Mouse (Mus musculus) hindbrain, embryonic 12.5 days (tissue): ENCODE data around the gene Lsm4. TPM values are rescaled to one million over a fixed set of nuclear protein-coding genes. Genes with fewer than 3 reads are reported as not detected.

Source experiments
- ATAC-seq: fragments of 200-750 bp; cut with Nextera tagmentation; 2 replicates; pipeline ENCODE4 v1.8.0; 2017; ENCODE audit warnings: moderate TSS enrichment; ENCODE audit not compliant: low FRiP score
- H3K27ac ChIP-seq: fragments of 300-500 bp; sonication (generic); 2 replicates; pipeline ENCODE4 v1.5.1; 2016; ENCODE audit warnings: mild to moderate bottlenecking
- H3K27me3 ChIP-seq: fragments of 300-500 bp; sonication (generic); 2 replicates; pipeline ENCODE4 v1.6.1; 2016; ENCODE audit warnings: mild to moderate bottlenecking
- H3K36me3 ChIP-seq: fragments of 300-500 bp; sonication (generic); 2 replicates; pipeline ENCODE4 v1.6.1; 2016; ENCODE audit warnings: mild to moderate bottlenecking
- H3K4me1 ChIP-seq: fragments of 300-500 bp; sonication (generic); 2 replicates; pipeline ENCODE4 v1.6.1; 2016
- H3K4me2 ChIP-seq: fragments of 300-500 bp; sonication (generic); replicated peaks from 2 replicates; pipeline ENCODE4 v1.6.1; 2016; ENCODE audit warnings: mild to moderate bottlenecking
- H3K4me3 ChIP-seq: fragments of 300-500 bp; sonication (generic); 2 replicates; pipeline ENCODE4 v1.5.1; 2016; ENCODE audit warnings: mild to moderate bottlenecking
- H3K9ac ChIP-seq: fragments of 300-500 bp; sonication (generic); 2 replicates; pipeline ENCODE4 v1.6.1; 2016; ENCODE audit warnings: mild to moderate bottlenecking, moderate library complexity
- H3K9me3 ChIP-seq: fragments of 300-500 bp; sonication (generic); replicated peaks from 2 replicates; pipeline ENCODE4 v1.6.1; 2016; ENCODE audit warnings: mild to moderate bottlenecking
- WGBS: fragments of 180-500 bp; shearing (Covaris S2); methylation state at CpG from one replicate; pipeline ENCODE4 v1.1.7; 2016; 5-methylcytosine and 5-hydroxymethylcytosine counted together
- polyA plus RNA-seq: library from polyadenylated mRNA; unstranded; fragments of >200 nt; fragmentation: Nextera tagmentation; extraction: Ambion mirVana; gene quantifications from 2 replicates; pipeline ENCODE4 v1.2.1, GENCODE M21; 2016

The Lsm4 gene
- 227 and 231 TPM in 2 replicates for polyA plus RNA-seq

DNA sequence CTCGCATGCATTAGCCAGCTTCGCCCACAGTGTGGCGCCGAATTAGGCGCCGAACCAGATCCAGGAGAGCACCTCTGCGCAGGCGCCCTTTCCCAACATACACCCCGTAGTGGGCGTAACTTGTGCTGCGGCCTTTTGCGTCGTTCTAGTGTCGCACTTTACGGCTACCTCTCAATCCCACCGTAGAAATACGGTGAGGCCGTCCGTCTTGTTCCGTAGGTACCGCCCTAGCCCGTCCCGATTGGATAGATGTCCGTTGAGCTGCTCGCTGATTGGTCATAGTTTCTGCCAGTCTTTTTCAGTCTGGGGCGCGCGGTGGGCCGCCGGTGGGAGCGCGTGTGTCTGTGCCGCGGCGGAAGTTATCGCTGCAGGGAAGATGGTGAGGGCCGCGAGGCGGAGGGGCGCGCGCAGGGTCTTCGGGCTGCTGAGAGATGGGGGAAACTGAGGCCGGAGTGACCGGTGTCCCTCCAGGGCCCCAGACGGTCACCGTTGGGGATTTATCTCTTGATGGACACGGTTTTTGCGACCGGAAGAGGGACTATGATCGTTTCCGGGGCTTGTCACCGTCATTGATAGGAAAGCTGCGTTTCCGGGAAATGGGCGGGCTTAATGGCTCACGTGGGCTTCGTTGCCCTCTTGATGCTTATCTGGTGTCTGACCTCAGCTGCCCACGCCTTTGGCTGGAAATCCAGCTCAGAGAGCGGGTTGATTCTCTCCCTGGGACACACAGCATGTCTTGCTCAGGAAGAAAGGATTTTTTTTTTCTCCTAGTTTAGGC lies at the start of gene Lsm4:
Gene Lsm4, plus strand, starts transcription at position 170 of the 778 bp plus-strand sequence.
- ATAC-seq: peak; percentile 98
- no peaks in the 10 kb centered on the region for H3K27me3 ChIP-seq
- peaks cover 17% of the 10 kb centered on the region for H3K4me1 ChIP-seq
- peak within 1 kb of the TSS; percentile 66 for H3K4me3 ChIP-seq
- no peaks in the 10 kb centered on the region for H3K9me3 ChIP-seq
- peaks cover 13% of the 10 kb centered on the region for H3K36me3 ChIP-seq
- H3K9ac ChIP-seq: peak within 1 kb of the TSS; percentile 70
- peak within 1 kb of the TSS; percentile 96 for H3K27ac ChIP-seq
- peak within 1 kb of the TSS; percentile 79 for H3K4me2 ChIP-seq
- WGBS: under 1% methylated on average over 60 of the region's 60 CpGs

DNA sequence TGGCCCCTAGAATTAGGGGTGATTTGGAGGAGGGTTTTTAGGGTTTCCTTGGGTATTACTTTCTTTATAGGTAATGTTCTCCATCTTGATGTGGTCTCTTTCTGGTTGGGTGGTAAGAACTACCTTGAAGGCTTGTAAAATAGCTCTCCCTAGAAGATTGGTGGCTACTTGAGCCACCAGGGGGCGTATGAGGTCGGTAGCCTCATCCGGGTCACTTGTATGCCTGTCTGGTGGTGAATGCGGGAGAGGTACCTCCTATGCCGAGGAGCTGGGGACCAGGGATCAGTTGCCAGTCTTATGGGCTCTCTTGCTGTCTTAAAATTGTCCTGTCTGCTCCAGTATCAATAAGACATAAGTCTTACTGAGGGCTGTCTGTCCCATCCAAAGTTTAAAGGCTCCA lies 47.9 kb upstream of the Lsm4 start:
- H3K9me3 ChIP-seq: no peaks in the 10 kb centered on the region
- peaks cover 24% of the 10 kb centered on the region for H3K27me3 ChIP-seq
- no peak overlapping the region for H3K4me2 ChIP-seq
- WGBS: 19% methylated on average over 5 of the region's 5 CpGs
- H3K4me1 ChIP-seq: peaks cover 10% of the 10 kb centered on the region
- no peaks in the 10 kb centered on the region for H3K36me3 ChIP-seq
- H3K9ac ChIP-seq: no peak overlapping the region
- no peak overlapping the region for H3K4me3 ChIP-seq
- H3K27ac ChIP-seq: no peak overlapping the region
- no peak for ATAC-seq

GRCm38 (mm10) chr8:70627041-70627440 lies 46.0 kb upstream of the Lsm4 start:
- Histone ChIP-seq H3K9me3 (no peaks in the 10 kb centered on the region), H3K36me3 (no peaks in the 10 kb centered on the region), H3K27me3 (peaks cover 24% of the 10 kb centered on the region), H3K4me1 (peaks cover 23% of the 10 kb centered on the region), H3K4me2 (no peak overlapping the region), H3K4me3 (no peak overlapping the region), H3K9ac (no peak overlapping the region), H3K27ac (no peak overlapping the region)
- no peak for ATAC-seq
- 87% methylated on average over 5 of the region's 5 CpGs for WGBS

- Histone ChIP-seq H3K36me3 (no peaks in the 10 kb centered on the region), H3K4me3 (peak overlapping the region; percentile 47; the same call in 1 of the 2 replicates), H3K27me3 (peaks cover 21% of the 10 kb centered on the region), H3K4me1 (peaks cover 24% of the 10 kb centered on the region), H3K27ac (peak overlapping the region; percentile 52; the same call in 1 of the 2 replicates), H3K4me2 (peak overlapping the region; percentile 63), H3K9ac (peak overlapping the region; percentile 55), H3K9me3 (no peaks in the 10 kb centered on the region)
- ATAC-seq: peak; percentile 2; the same call in 1 of the 2 replicates
- 60% methylated on average over 7 of the region's 7 CpGs for WGBS
These were observed 44.0 kb upstream of the Lsm4 start for GRCm38 (mm10) chr8:70628986-70629490.

- Histone ChIP-seq H3K9me3 (no peaks in the 10 kb centered on the region), H3K27ac (peak overlapping the region; percentile 52; the same call in 1 of the 2 replicates), H3K4me2 (peak overlapping the region; percentile 63), H3K27me3 (peaks cover 21% of the 10 kb centered on the region), H3K4me3 (peak overlapping the region; percentile 47), H3K9ac (peak overlapping the region; percentile 55), H3K4me1 (peaks cover 27% of the 10 kb centered on the region), H3K36me3 (no peaks in the 10 kb centered on the region)
- under 1% methylated on average over 60 of the region's 60 CpGs for WGBS
- peak; percentile 94 for ATAC-seq
These were observed 43.2 kb upstream of the Lsm4 start for GRCm38 (mm10) chr8:70629574-70630531.

DNA sequence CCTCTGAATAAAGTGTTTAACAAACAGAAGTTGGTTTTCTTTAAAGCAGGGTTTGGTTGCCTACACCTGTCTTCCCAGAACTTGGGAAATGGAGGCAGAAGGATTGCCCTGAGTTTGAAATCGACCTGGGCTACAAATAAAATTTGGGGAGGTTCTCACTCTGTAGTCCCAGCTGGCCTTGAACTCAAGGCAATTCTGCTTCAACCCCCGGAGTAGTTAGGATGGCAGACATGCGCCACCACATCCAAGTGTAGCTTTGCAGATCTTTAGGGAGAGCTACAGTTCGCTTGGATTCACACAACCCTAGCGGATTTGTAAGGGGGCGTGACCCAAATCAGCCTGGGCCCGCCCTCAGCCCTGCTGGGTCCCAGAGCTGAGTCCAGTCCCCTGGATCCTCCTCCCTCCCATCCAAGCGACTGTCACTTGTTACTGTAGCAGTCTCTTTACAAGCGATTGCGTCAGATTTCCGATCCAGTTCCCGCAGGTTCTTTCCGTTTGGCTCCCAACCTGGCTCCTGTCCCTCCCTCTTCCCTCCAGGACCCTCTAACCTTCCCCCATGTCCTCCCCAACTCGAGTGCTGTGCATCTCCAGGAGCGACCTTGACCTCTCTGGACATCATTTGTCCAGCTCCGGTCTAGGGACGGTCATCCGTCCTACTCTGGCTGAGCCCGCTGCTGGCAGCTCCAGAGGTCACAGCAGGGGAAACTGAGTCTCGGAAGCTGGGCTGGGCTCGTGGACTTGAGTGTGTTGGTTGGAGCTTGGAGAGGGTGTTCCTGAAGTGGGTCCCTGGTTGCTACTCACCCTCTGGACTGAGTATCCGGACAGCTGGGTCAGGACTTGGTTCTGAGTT lies 42.3 kb upstream of the Lsm4 start:
- Histone ChIP-seq H3K27ac (0 out of 2 replicates have a peak overlapping the region, but pooled peaks have one; percentile 12), H3K9ac (no peak overlapping the region), H3K4me1 (peaks cover 27% of the 10 kb centered on the region), H3K36me3 (no peaks in the 10 kb centered on the region), H3K27me3 (peaks cover 21% of the 10 kb centered on the region), H3K4me3 (no peak overlapping the region), H3K9me3 (no peaks in the 10 kb centered on the region), H3K4me2 (peak overlapping the region; percentile 63; the same call in 1 of the 2 replicates)
- ATAC-seq: peak; percentile 17
- 14% methylated on average over 22 of the region's 22 CpGs for WGBS

DNA sequence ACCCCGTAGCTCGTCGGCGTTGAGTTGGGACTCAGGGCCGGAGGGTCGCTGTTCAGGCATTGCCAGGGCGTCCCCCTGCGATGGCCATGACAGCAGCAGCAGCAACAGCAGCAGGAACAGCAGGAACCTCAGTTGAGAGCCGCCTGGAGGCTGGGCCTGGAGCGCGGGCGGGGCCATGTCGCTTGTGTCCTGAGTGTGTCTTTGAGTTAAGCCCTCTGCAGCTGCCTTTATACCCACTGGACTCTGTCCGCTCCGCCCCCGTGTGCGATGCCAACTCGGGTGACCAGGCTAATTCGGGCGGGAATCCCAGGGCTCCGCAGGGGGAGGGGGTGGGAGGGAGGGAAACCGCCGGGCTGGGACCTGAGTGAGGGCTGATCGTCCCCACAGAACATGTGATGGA lies 41.6 kb upstream of the Lsm4 start:
- Histone ChIP-seq H3K36me3 (no peaks in the 10 kb centered on the region), H3K9ac (no peak overlapping the region), H3K27me3 (peaks cover 21% of the 10 kb centered on the region), H3K4me3 (no peak overlapping the region), H3K4me2 (0 out of 2 replicates have a peak overlapping the region, but pooled peaks have one; percentile 4), H3K9me3 (no peaks in the 10 kb centered on the region), H3K27ac (no peak overlapping the region), H3K4me1 (peaks cover 27% of the 10 kb centered on the region)
- WGBS: 16% methylated on average over 21 of the region's 24 CpGs
- ATAC-seq: no peak

DNA sequence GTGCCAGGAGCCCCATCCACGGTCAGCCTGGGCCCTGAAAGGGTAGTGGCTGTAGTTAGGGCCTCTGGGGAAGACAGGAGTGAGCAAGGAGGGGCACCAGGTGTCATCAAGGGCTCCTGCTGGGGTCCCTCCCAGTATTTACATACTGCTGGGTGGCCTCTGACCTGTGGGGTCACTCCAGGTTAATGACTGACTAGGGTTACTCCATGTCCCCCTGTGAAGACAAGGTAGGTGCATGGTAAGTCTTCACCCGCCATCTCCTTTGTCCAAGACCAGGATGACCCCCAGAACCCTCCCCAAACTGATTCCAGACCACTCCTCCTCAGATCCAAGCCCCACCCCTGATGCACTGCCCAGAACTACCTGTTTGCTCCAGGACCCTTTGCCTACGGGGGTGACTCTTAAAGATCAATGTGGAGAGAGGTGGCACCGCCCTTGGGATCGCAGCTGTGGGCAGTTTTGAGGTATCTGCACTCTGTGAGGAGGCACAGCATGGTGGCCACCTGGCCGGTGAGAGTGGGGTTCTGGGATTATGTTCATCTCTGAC lies 40.6 kb upstream of the Lsm4 start, which contains the start of gene Gdf15:
Gene Gdf15, minus strand, starts transcription at position 111 of the 547 bp plus-strand sequence.
- Histone ChIP-seq H3K9me3 (no peaks in the 10 kb centered on the region), H3K27me3 (peaks cover 21% of the 10 kb centered on the region), H3K9ac (no peak within 1 kb of the TSS), H3K4me3 (no peak within 1 kb of the TSS), H3K4me1 (peaks cover 37% of the 10 kb centered on the region), H3K4me2 (0 out of 2 replicates have a peak within 1 kb of the TSS, but pooled peaks have one; percentile 4), H3K36me3 (no peaks in the 10 kb centered on the region), H3K27ac (no peak within 1 kb of the TSS)
- 80% methylated on average over 6 of the region's 6 CpGs for WGBS
- ATAC-seq: no peak

GRCm38 (mm10) chr8:70634066-70634465 lies 39.0 kb upstream of the Lsm4 start:
- Histone ChIP-seq H3K4me3 (no peak overlapping the region), H3K4me1 (peaks cover 39% of the 10 kb centered on the region), H3K36me3 (no peaks in the 10 kb centered on the region), H3K27me3 (peaks cover 21% of the 10 kb centered on the region), H3K4me2 (no peak overlapping the region), H3K9me3 (no peaks in the 10 kb centered on the region), H3K27ac (no peak overlapping the region), H3K9ac (no peak overlapping the region)
- no peak for ATAC-seq
- 64% methylated on average over 6 of the region's 6 CpGs for WGBS

GRCm38 (mm10) chr8:70635527-70635926 lies 37.5 kb upstream of the Lsm4 start:
- no peak overlapping the region for H3K27ac ChIP-seq
- H3K9me3 ChIP-seq: no peaks in the 10 kb centered on the region
- H3K27me3 ChIP-seq: peaks cover 20% of the 10 kb centered on the region
- no peak overlapping the region for H3K4me2 ChIP-seq
- no peaks in the 10 kb centered on the region for H3K36me3 ChIP-seq
- H3K4me1 ChIP-seq: peaks cover 26% of the 10 kb centered on the region
- no peak overlapping the region for H3K4me3 ChIP-seq
- no peak overlapping the region for H3K9ac ChIP-seq
- WGBS: 76% methylated on average over 6 of the region's 6 CpGs
- no peak for ATAC-seq

- no peak overlapping the region for H3K27ac ChIP-seq
- H3K9ac ChIP-seq: no peak overlapping the region
- H3K36me3 ChIP-seq: no peaks in the 10 kb centered on the region
- no peak; the same call in 1 of the 2 replicates for ATAC-seq
- H3K4me2 ChIP-seq: no peak overlapping the region
- H3K27me3 ChIP-seq: peaks cover 7% of the 10 kb centered on the region
- no peak overlapping the region for H3K4me3 ChIP-seq
- H3K9me3 ChIP-seq: no peaks in the 10 kb centered on the region
- WGBS: 57% methylated on average over 8 of the region's 8 CpGs
- peaks cover 16% of the 10 kb centered on the region for H3K4me1 ChIP-seq
These were observed 36.2 kb upstream of the Lsm4 start for GRCm38 (mm10) chr8:70636838-70637237.
